Mouse (Mus musculus) monocyte, adult 2 months (primary cell): ENCODE measurements around the gene Srgap2.

Experiments
- DNase-seq, 2 experiments: peaks; one replicate each; pipeline ENCODE4 v3.0.0; 2022; ENCODE audit warnings: low spot score in 2 of 2, low read depth in 1 of 2

Gene Srgap2

GRCm38 (mm10) chr1:131419307-131419706 is 107.8 kb downstream of the Srgap2 start:
- no peak for DNase-seq

GRCm38 (mm10) chr1:131417821-131418660 is 109.1 kb downstream of the Srgap2 start:
- no peak for DNase-seq

DNA sequence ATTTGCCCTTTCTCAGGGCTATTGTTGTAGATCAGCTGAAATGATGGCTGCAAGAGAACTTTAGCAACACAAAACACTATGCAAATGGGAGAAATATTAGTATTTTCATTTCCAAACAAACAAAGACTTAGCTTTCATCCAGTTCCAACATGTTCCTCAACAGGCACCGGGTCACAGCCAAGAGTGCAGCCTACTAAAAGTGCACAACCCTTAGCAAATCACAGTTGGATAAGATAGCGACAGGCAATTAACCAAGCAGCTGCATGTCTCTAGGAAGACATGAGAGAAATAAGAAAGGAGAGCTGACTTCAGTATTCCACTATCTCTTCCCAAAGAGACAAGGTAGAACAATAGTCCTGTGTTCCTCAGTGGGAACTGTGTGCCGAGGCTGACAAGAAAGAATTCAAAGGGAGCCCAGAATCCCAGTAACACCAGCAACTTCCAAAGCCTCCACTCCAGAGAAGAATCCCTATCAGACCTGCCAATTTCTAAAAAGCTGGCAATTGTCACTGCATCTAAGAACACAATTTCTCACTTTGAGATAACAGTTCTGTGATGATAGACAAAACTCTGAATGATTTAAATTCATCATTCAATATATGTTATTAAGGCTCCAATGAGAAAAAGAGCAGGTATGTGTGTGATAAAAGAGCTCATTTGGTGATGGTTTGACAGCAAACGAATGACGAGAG is 109.9 kb downstream of the Srgap2 start:
- DNase-seq: no peak

- DNase-seq: no peak
These were observed 123.6 kb downstream of the Srgap2 start for GRCm38 (mm10) chr1:131403567-131403966.

- no peak for DNase-seq
These were observed 126.3 kb downstream of the Srgap2 start for GRCm38 (mm10) chr1:131400844-131401243.

- no peak for DNase-seq
These were observed 129.0 kb downstream of the Srgap2 start for GRCm38 (mm10) chr1:131398181-131398580.

DNA sequence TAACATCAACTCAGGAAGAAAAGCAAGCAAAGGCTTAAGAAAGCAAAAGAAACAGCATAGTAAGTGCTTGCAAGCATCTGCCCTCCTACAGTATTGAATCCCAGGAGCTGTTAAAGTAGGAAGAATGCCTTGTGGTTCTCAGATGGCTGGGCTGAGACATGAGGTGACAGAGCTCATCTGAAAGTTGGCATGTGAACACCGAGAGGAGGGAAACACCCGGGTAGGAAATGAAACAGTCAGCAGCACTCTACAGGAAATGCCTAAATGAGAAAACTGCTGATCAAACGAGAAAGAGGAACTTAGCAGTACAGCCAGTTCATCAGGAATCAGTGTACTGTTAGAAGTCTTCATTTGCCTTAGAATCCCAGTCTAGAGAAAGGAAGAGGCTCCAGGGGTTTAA is 142.7 kb downstream of the Srgap2 start:
- DNase-seq: peak; percentile 14 to 40

DNA sequence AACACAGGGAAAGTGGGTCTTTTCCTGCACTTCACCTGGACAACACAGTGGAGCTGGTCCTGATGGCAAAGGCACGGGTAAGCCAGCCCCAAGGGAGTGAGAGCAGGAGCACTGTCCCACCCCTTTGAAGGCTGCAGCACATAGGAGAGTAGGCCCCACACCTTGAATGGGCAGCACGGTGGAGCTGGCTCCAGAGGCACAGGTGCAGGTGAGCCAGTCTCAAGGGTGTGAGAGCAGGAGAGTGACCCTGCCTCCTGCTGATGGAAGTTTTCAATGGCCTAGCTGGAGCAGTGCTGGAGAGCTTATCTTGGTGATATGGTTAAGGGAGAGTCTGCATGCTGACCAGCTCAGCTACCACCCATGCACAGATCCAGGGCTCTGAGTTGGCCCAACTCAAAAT is 145.0 kb downstream of the Srgap2 start:
- DNase-seq: no peak

- no peak for DNase-seq
These were observed 146.9 kb downstream of the Srgap2 start for GRCm38 (mm10) chr1:131380254-131380653.

DNA sequence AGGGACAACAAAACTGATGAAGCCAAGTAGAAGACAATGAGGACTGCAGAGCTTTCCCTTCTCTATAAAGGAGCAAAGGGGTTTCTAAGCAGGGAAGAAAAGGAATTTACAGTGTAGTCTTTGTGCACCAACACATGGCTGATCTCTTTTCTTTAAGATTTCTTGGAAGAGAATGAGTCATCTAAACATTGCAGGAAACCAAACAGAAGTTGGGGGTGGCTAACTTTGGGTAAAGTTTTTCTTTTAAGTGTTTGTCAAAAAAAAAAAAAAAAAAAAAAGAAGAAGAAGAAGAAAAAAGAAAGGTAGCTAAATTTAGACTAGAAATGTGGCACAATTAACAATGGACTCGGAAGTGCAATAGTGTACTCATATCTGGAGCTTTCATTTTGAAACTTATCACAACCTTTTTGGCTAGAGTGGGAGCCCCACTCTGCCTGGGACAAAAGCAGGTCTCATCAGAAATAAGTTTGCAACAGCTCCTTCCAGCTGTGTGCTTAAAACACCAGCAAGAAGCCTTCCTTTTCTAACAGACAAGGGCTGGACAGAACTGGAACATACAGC is 148.2 kb downstream of the Srgap2 start:
- no peak for DNase-seq

DNA sequence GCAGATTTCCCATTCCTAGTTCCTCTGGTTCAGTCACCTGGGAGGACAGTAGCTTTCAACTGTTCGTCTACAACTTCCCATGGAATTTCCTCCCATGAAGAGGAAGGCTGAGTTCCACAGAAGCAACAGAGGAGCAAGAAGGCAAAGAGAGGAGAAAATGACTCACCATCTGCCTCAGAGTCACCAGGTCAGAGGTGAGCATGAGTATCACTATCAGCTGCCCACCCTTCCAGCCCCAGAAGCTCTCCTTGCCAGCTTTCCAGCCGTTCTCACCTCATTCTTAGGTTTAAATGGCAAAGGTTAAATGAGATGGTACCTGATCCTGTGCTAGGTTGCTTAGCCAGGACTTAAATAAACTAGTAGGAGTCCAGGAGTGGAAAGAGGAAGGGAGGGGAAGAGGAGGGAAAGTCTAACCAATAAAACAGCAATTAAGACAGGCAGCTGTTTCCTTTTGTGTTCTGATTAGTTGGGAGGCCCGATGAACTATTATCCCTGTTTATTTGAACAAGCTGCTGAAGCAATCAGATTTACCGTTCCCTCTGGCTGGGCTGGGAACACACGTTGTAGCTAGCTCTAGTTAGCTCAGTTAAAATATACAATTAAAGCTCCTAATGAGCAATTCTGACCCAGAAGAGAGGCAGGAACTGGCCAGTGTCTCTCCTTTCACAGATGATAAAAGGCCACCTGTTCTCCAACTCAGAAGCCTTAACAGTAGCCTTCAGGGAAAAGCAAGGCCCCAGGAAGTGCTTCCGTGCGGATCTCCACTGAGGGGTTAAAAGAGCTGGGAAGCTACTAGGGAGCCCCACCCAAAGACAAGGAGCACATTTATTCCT is 148.9 kb downstream of the Srgap2 start:
- DNase-seq: no peak

DNA sequence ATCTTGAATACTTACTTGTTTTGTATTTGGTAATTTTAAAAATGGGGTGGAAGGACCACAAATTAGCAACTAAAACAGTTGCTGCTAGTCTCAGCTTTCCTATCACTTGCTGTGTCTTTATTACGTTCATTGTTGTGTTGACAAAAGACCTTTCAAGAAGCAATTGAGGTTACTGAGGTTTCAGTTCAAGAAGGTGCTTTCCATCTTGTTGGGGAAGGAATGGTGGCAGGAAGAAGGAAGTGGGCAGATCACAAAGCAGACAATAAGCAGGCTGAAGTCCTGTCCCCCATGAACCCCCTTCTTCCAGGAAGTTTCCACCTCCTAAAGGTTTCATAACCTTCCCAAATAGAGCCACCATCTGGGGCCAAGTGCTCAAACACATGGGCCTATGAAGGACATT is 161.3 kb downstream of the Srgap2 start:
- DNase-seq: no peak

GRCm38 (mm10) chr1:131364432-131364831 is 162.7 kb downstream of the Srgap2 start:
- DNase-seq: no peak

- DNase-seq: no peak
These were observed 163.3 kb downstream of the Srgap2 start for GRCm38 (mm10) chr1:131363887-131364286.

DNA sequence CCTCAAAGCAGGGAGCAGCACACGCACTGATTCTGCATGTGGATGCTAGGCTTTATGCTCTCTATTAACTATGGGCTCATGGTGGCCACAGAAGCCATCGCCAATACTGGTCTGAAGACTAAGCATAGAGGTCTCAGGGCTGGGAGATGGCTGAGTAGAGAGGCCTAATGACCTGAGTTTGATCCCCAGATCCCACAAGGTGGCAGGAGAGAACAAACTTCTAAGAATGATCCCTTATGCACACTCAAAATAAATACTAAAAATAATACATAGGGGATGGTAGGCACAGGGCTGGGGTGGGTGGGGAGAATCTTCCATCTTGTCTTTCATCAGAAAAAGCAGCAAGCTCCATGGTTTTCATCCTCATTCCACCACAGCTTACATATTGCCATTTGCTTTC is 165.1 kb downstream of the Srgap2 start:
- no peak for DNase-seq

GRCm38 (mm10) chr1:131360800-131361199 is 166.4 kb downstream of the Srgap2 start:
- no peak for DNase-seq

GRCm38 (mm10) chr1:131359609-131360008 is 167.5 kb downstream of the Srgap2 start:
- DNase-seq: no peak

DNA sequence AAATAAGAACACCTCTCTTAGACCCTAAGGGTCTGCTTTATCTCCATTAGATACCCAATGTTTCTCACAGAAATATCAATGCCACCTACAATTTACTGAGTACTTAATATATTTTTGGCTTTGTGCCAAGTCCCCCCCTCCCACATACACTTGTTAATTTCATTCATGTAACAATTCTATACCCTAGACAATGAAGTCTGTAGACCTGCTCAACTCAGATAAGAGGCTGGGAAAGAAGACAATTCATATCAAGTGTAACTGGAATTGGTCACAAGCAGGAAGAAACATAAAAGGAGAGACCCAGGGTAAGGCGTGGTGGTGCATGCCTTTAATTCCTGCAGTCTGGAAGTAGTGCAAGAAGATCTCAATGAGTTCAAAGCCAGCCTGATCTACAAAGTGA is 169.9 kb downstream of the Srgap2 start:
- DNase-seq: no peak

GRCm38 (mm10) chr1:131351436-131351835 is 175.7 kb downstream of the Srgap2 start:
- DNase-seq: no peak

- DNase-seq: no peak
These were observed 177.1 kb downstream of the Srgap2 start for GRCm38 (mm10) chr1:131349993-131350510.

GRCm38 (mm10) chr1:131347708-131348107 is 179.4 kb downstream of the Srgap2 start:
- no peak for DNase-seq
